Mouse (Mus musculus) embryonic facial prominence, embryonic 11.5 days (tissue): Measurements from ENCODE around the gene Uqcc3. TPM values are rescaled to one million over a fixed set of nuclear protein-coding genes. Genes with fewer than 3 reads are reported as not detected.

Source experiments
- ATAC-seq: fragments of 200-750 bp; cut with Nextera tagmentation; replicated peaks from 2 replicates; pipeline ENCODE4 v1.8.0; 2017; ENCODE audit warnings: low read depth; ENCODE audit not compliant: insufficient number of reproducible peaks, low FRiP score, low TSS enrichment
- DNase-seq: peaks from one replicate; pipeline ENCODE4 v3.0.0-alpha.2; 2015; ENCODE audit warnings: low spot score
- H3K27ac ChIP-seq: fragments of 300-500 bp; sonication (generic); replicated peaks from 2 replicates; pipeline ENCODE4 v1.5.1; 2014; ENCODE audit warnings: mild to moderate bottlenecking, low read depth, low read length, control low read depth
- H3K27me3 ChIP-seq: fragments of 300-500 bp; sonication (generic); 2 replicates; pipeline ENCODE4 v1.6.1; 2014; ENCODE audit warnings: mild to moderate bottlenecking, low read length, moderate library complexity, mixed read lengths; ENCODE audit not compliant: control insufficient read depth, insufficient read depth
- H3K36me3 ChIP-seq: fragments of 300-500 bp; sonication (generic); replicated peaks from 2 replicates; pipeline ENCODE4 v1.6.1; 2014; ENCODE audit warnings: low read depth, mild to moderate bottlenecking, low read length, moderate library complexity, mixed read lengths; ENCODE audit not compliant: control insufficient read depth, insufficient read depth
- H3K4me1 ChIP-seq: fragments of 300-500 bp; sonication (generic); 2 replicates; pipeline ENCODE4 v1.6.1; 2014; ENCODE audit warnings: low read length, mixed read lengths; ENCODE audit not compliant: control insufficient read depth, insufficient read depth
- H3K4me2 ChIP-seq: fragments of 300-500 bp; sonication (generic); 2 replicates; pipeline ENCODE4 v1.6.1; 2014; ENCODE audit warnings: low read depth, mild to moderate bottlenecking, control low read depth, low read length, moderate library complexity
- H3K4me3 ChIP-seq: fragments of 300-500 bp; sonication (generic); 2 replicates; pipeline ENCODE4 v1.5.1; 2014; ENCODE audit warnings: low read depth, low read length, control low read depth
- H3K9ac ChIP-seq: fragments of 300-500 bp; sonication (generic); replicated peaks from 2 replicates; pipeline ENCODE4 v1.6.1; 2014; ENCODE audit warnings: mild to moderate bottlenecking, control low read depth, low read length
- H3K9me3 ChIP-seq: fragments of 300-500 bp; sonication (generic); replicated peaks from 2 replicates; pipeline ENCODE4 v1.6.1; 2016; ENCODE audit warnings: mild to moderate bottlenecking, low read length, inconsistent platforms, mixed read lengths; ENCODE audit not compliant: control insufficient read depth
- WGBS: fragments of 180-500 bp; shearing (Covaris S2); extraction: QIAGEN DNeasy Blood & Tissue Kit; methylation state at CpG from one replicate; pipeline ENCODE4 v1.1.7; 2014; 5-methylcytosine and 5-hydroxymethylcytosine counted together
- polyA plus RNA-seq: library from polyadenylated mRNA; unstranded; fragments of >200 nt; fragmentation: Nextera tagmentation; extraction: Ambion mirVana; gene quantifications from 2 replicates; pipeline ENCODE4 v1.2.1, GENCODE M21; 2014

The Uqcc3 gene
- polyA plus RNA-seq, 1 experiment from 2014 or later: 56.1 TPM

DNA sequence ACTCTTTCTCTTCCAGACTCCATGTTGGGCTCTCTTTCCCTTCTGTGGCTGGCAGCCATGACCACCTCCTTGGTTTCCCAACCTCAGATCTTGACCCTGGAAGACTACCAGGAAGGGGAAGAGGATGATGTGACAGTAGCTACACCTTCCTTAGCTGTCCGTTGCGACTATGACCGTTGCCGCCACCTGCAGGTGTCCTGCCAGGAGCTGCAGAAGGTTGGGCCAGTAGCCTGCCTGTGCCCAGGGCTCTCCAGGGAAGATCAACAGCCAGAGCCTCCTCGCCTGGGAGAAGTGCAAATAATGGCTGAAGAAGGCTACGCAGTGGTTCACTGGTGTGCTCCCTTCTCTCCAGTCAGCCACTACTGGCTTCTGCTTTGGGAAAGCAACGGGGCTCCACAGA, 29.1 kb downstream of the Uqcc3 start:
- no peaks in the 10 kb centered on the region for H3K36me3 ChIP-seq
- 55% methylated on average over 7 of the region's 7 CpGs for WGBS
- no peak overlapping the region for H3K4me2 ChIP-seq
- H3K27me3 ChIP-seq: no peaks in the 10 kb centered on the region
- DNase-seq (no peak), ATAC-seq (no peak)
- no peak overlapping the region for H3K27ac ChIP-seq
- no peaks in the 10 kb centered on the region for H3K9me3 ChIP-seq
- H3K4me1 ChIP-seq: peaks cover 4% of the 10 kb centered on the region
- H3K9ac ChIP-seq: no peak overlapping the region; the same call in 1 of the 2 replicates
- H3K4me3 ChIP-seq: no peak overlapping the region

DNA sequence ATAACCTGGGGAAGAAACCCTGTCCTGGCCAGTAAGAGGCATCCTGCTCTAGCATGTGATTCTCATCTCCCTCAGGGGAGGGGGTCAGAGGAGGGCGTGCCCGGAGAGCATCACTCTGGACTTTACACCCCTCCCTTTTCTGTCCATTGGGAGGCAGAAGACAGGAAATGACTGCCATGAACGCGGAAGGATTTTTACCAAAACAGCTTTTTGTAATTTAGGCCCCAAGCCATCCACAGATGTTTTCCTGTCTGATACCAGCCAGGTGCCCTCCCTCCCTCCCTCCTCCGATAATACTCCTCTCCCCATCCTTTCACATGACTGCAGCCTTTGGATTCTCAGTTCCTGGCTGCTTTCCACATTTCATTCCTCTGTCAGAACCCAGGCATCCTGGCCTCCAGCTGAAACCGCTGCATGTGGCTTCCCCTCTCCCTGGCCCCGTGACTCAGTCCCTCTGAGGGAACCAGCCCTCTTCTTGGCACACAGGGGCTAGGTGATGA, 30.3 kb downstream of the Uqcc3 start, which contains the start of gene Lrrn4cl:
Lrrn4cl (plus strand) TSS at position 367 of the 500 bp plus-strand sequence.
- ATAC-seq (no peak), DNase-seq (peak; percentile 55)
- no peak within 1 kb of the TSS for H3K4me2 ChIP-seq
- H3K27me3 ChIP-seq: no peaks in the 10 kb centered on the region
- 16% methylated on average over 7 of the region's 7 CpGs for WGBS
- no peaks in the 10 kb centered on the region for H3K36me3 ChIP-seq
- H3K9me3 ChIP-seq: no peaks in the 10 kb centered on the region
- H3K4me1 ChIP-seq: peaks cover 4% of the 10 kb centered on the region
- no peak within 1 kb of the TSS for H3K4me3 ChIP-seq
- 0 out of 2 replicates have a peak within 1 kb of the TSS, but pooled peaks have one; percentile 8 for H3K27ac ChIP-seq
- H3K9ac ChIP-seq: peak within 1 kb of the TSS; percentile 22; the same call in 1 of the 2 replicates

DNA sequence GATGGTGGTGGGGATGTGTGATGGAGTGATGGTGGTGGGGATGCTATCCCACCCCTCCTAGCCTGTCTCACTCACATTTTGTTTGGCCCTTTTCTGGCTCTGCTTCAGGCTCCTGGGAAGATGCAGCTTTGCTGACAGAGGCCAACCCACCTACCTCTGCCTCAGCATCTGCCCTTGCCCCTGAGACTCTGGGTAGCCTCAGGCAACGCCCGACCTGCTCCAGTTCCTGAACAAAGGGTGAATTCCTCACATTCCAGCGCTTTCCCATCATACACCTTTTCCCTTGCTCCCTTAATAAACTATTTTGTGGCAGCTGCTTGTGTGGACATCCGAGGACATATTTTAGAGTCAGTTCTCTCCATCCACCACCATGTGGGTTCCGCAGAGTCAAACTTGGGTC, 32.4 kb downstream of the Uqcc3 start:
- Histone ChIP-seq H3K36me3 (no peaks in the 10 kb centered on the region), H3K4me3 (no peak overlapping the region), H3K4me2 (no peak overlapping the region), H3K9me3 (no peaks in the 10 kb centered on the region), H3K4me1 (peaks cover 4% of the 10 kb centered on the region), H3K27ac (no peak overlapping the region), H3K27me3 (no peaks in the 10 kb centered on the region), H3K9ac (no peak overlapping the region)
- ATAC-seq: no peak
- DNase-seq: no peak
- WGBS: 72% methylated on average over 5 of the region's 5 CpGs

DNA sequence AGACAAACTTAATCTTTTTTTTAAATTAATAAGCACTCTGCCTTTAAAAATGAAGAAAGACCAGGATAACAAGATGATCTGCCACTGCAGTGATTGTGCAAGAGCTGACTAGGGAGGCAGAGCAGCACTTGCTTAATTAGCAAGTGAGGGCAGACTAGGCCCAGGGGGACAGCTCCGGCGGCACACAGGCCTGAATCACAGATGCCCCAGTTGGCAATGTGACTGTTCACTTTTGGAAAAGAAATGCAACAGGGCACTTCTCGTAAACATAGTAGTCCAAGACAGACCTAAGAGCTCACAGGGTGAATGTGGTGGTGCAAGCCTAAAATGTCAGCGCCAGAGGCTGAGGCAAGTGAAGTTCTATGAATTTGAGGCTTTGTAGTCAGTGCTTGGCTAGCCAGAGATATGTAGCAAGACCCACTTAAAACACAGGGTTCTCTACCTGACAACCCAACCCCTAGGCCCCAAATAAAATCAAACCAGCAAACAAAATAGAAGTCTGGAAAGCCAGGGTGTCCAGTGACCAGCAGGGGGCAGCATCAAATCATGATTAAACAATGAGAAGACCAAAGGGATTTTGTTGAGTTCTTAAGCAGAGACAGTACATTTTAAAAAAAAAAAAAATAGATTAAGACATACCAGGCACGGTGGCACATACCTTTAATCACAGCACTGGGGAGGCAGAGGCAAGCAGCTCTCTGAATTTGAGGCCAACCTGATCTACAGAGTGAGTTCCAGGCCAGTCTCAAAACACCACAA, 36.2 kb downstream of the Uqcc3 start:
- no peaks in the 10 kb centered on the region for H3K27me3 ChIP-seq
- H3K27ac ChIP-seq: no peak overlapping the region
- no peak overlapping the region for H3K9ac ChIP-seq
- no peaks in the 10 kb centered on the region for H3K36me3 ChIP-seq
- peak; percentile 89 for DNase-seq
- H3K4me3 ChIP-seq: no peak overlapping the region
- ATAC-seq: no peak
- 0 out of 2 replicates have a peak, but pooled peaks cover 2% of the 10 kb centered on the region for H3K4me1 ChIP-seq
- no peaks in the 10 kb centered on the region for H3K9me3 ChIP-seq
- H3K4me2 ChIP-seq: no peak overlapping the region
- WGBS: 67% methylated on average over 5 of the region's 5 CpGs

DNA sequence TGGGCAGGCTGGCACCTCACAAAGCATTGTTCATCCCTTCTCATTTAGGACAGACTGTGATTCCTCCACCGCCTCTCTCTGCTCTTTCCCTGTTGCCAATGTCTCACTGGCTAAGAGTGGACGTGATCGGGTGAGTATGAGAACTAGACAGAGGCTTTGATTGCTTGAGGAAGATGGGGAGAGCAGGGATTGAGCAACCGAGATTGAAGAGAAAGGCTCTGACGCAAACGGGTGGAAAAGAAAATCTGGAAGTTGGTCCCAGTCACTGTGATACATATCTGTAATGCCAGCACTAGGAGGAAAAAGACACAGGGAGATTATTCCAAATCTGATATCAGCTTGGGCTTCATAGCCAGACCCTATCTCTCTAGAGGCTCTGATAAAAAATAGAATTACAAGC, 37.8 kb downstream of the Uqcc3 start:
- no peak for ATAC-seq
- no peak overlapping the region for H3K9ac ChIP-seq
- H3K27me3 ChIP-seq: no peaks in the 10 kb centered on the region
- H3K4me3 ChIP-seq: no peak overlapping the region
- peaks cover 2% of the 10 kb centered on the region; the same call in 1 of the 2 replicates for H3K4me1 ChIP-seq
- 87% methylated on average over 6 of the region's 6 CpGs for WGBS
- H3K36me3 ChIP-seq: no peaks in the 10 kb centered on the region
- no peak overlapping the region for H3K27ac ChIP-seq
- no peak for DNase-seq
- H3K4me2 ChIP-seq: no peak overlapping the region
- H3K9me3 ChIP-seq: no peaks in the 10 kb centered on the region

DNA sequence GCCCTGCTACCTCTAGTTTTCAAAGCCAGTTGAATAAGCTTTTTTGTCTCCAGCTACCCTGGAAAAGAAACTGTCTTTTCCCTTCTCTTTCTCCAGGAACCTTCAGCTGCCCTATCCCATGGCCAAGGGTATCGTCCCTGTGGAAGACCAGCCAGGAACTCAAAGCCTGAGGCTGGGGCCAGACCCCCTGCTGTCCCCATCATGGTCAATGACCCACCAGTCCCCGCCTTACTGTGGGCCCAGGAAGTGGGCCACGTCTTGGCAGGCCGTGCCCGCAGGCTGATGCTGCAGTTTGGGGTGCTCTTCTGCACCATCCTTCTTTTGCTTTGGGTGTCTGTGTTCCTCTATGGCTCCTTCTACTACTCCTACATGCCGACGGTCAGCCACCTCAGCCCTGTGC, 39.7 kb downstream of the Uqcc3 start:
- Histone ChIP-seq H3K9ac (no peak overlapping the region), H3K27me3 (no peaks in the 10 kb centered on the region), H3K9me3 (no peaks in the 10 kb centered on the region), H3K4me1 (peaks cover 2% of the 10 kb centered on the region; the same call in 1 of the 2 replicates), H3K4me3 (no peak overlapping the region), H3K27ac (no peak overlapping the region), H3K36me3 (no peaks in the 10 kb centered on the region), H3K4me2 (peak overlapping the region; percentile 62)
- no peak for ATAC-seq
- no peak for DNase-seq
- WGBS: 90% methylated on average over 7 of the region's 7 CpGs

DNA sequence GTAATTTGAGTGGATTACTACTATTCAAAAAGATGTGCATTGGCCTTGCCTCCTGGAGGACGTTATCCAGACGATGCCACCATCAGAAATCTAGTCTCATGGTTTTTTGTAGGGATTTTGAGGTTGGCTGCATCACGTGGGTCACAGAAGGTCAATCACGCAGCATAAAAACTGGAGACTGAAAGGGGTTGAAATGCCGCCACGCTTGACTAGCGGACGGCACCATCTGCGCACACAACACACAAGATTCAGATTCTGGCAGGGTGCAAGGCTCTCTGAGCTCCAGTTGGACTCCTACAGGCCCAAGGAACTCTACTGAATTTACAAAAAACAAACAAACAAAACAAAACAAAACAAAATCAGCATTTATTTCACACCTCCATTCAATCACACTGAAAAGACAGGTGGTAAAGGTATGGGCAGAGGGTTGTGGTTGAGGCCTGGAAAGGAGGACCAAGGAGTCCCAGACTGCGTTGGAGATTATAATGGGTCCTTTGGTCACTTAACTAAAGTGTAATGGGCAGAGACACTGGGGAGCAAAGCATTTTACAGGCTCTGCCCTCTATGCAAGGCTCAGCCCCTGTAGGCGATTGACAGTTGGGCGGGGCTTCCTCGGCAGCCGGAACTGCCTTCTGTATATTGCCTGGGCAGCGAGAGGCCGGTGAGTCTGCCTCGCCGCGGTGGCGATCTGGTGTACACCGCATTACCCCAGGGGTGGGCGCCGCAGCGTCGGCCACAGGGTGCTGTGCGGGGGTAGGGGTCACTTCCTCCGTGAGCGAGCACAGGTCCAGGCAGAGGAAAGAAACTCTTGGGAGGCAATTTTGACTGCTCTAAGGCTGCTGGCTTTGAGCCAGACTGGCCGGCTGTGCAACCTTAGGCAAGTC, 40.6 kb downstream of the Uqcc3 start:
- 22% methylated on average over 29 of the region's 29 CpGs for WGBS
- peak overlapping the region; percentile 52 for H3K9ac ChIP-seq
- H3K4me2 ChIP-seq: peak overlapping the region; percentile 62
- H3K9me3 ChIP-seq: no peaks in the 10 kb centered on the region
- no peaks in the 10 kb centered on the region for H3K27me3 ChIP-seq
- peaks cover 2% of the 10 kb centered on the region; the same call in 1 of the 2 replicates for H3K4me1 ChIP-seq
- ATAC-seq (peak; percentile 66; the same call in 1 of the 2 replicates), DNase-seq (peak; percentile 68)
- H3K36me3 ChIP-seq: no peaks in the 10 kb centered on the region
- no peak overlapping the region for H3K27ac ChIP-seq
- H3K4me3 ChIP-seq: peak overlapping the region; percentile 27
